Mouse (Mus musculus): ENCODE data around the gene Trpm5. TPM values are rescaled to one million over a fixed set of nuclear protein-coding genes. Genes with fewer than 3 reads are reported as not detected.

Gene Trpm5
- total and polyA plus RNA-seq, 2 experiments from 2014 or later = 2.0 to 2.1 TPM

DNA sequence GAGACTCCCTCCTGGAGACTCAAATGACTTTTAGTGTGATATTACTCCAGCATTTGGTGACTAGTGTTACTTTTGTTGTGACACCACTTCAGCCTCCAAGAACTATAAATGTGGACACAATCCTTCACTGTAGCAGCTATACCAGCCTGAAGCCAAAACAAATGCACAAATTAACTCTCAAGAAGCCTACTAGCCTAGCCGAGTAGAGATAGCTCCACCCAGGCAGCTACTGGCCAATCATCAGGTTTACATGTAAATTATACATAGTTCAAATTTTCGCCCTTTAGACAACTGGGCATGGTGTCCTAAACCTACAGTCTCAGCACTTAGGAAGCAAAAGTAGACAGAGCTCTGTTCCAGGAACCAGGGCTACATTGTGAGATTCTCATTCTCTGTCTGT, 43.1 kb downstream of the Trpm5 start:
- H3K36me3 ChIP-seq (ENCODE audit: insufficient read depth, low read length) = no peaks in the 10 kb centered on the region
- no peak overlapping the region for H3K27ac ChIP-seq
- no peak for TF ChIP-seq CTCF (IDR thresholded peaks at IDR 0.05; ENCODE audit: low read depth)
- H3K9me3 ChIP-seq (ENCODE audit: low read length) = no peaks in the 10 kb centered on the region
- no peak overlapping the region for H3K4me2 ChIP-seq (ENCODE audit: low read depth, low read length)
- H3K4me1 ChIP-seq (ENCODE audit: insufficient read depth, low read length) = peaks cover 30% of the 10 kb centered on the region
- H3K4me3 ChIP-seq (ENCODE audit: low read length) = no peak overlapping the region
- H3K27me3 ChIP-seq (ENCODE audit: insufficient read depth, low read length) = no peaks in the 10 kb centered on the region
- 70% methylated on average over 2 of the region's 2 CpGs for WGBS
- H3K9ac ChIP-seq (replicated peaks; ENCODE audit: low read length) = no peak overlapping the region
- DNase-seq (ENCODE audit: low spot score) (no peak), ATAC-seq (no peak)

DNA sequence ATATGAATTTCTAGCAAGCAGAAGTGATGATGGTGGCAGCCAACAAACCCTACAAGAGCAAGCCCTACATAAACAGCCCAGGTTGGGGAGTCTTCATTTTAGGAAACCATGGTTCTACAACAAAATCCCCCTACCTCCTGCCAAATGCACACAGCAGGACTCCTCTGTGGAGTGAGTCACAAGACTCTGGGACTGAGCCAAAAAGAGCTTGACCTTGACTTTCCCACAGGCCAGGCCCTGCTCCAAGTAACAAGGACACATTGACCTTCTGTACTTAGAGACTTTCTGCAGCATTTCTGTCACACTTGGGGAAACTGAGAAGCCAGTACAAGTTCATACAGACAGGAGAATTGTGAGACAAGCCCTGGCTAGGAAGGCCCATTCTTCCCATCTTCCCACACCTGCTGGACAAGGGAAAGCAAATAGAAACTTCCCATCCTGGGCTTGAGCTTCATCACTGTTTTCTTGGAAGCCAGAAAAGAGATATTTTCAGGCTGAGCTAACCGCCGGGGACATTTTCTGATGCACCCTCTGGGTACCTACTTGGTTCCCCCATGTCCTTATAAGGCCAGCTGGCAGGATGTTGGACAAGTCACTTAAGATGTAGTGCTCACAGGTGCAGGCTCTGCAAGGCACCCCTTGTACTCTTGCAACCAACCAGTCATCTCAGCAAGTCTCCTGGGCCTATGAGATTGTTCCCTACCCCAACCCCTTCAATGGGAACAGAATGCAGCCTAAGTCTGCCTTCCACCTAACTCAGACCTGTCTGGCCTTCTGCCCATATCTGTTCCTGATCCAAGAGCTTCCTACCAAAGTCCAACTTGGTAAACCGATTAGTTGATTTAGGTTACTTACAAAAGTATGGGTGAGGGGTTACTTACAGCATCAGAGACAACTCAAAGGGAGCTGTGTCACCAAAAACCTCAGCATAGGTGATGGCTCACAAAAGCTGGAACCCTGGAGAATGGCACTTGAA, 44.3 kb downstream of the Trpm5 start:
- Histone ChIP-seq H3K4me2 (ENCODE audit: low read depth, low read length) (no peak overlapping the region), H3K4me3 (ENCODE audit: low read length) (no peak overlapping the region), H3K9me3 (ENCODE audit: low read length) (no peaks in the 10 kb centered on the region), H3K27ac (peak overlapping the region; percentile 15; the same call in 1 of the 2 replicates), H3K27me3 (ENCODE audit: insufficient read depth, low read length) (no peaks in the 10 kb centered on the region), H3K9ac (replicated peaks; ENCODE audit: low read length) (no peak overlapping the region), H3K4me1 (ENCODE audit: insufficient read depth, low read length) (peaks cover 24% of the 10 kb centered on the region), H3K36me3 (ENCODE audit: insufficient read depth, low read length) (no peaks in the 10 kb centered on the region)
- ATAC-seq = no peak
- no peak for TF ChIP-seq CTCF (IDR thresholded peaks at IDR 0.05; ENCODE audit: low read depth)
- peak; percentile 41 for DNase-seq (ENCODE audit: low spot score)
- WGBS = 82% methylated on average over 3 of the region's 3 CpGs

DNA sequence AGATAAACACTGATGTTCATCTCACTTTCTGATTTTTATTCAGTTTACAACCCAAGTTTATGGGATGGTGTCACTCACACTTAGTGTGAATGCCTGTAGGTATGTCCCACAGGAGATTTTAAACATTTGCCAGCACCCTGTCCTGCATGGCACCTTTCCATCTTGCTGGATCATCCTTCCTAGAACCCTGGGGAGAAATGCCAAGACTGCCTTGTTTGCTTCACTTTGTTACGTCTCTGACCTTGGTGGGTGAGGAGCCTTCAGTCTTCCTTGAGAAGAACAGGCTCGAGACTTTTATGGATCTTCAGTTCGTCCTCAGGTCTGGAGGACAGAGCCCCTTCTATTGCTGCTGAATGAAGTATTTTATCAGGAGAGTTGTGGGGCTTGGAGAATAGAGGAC, 45.1 kb downstream of the Trpm5 start:
- no peaks in the 10 kb centered on the region for H3K9me3 ChIP-seq (ENCODE audit: low read length)
- H3K4me1 ChIP-seq (ENCODE audit: insufficient read depth, low read length) = peaks cover 16% of the 10 kb centered on the region
- WGBS = 61% methylated on average over 3 of the region's 3 CpGs
- DNase-seq (ENCODE audit: low spot score) (no peak), ATAC-seq (no peak)
- no peak overlapping the region for H3K9ac ChIP-seq (replicated peaks; ENCODE audit: low read length)
- H3K36me3 ChIP-seq (ENCODE audit: insufficient read depth, low read length) = no peaks in the 10 kb centered on the region
- H3K27ac ChIP-seq = no peak overlapping the region
- TF ChIP-seq CTCF (IDR thresholded peaks at IDR 0.05; ENCODE audit: low read depth) = no peak
- H3K4me2 ChIP-seq (ENCODE audit: low read depth, low read length) = no peak overlapping the region
- H3K4me3 ChIP-seq (ENCODE audit: low read length) = no peak overlapping the region
- H3K27me3 ChIP-seq (ENCODE audit: insufficient read depth, low read length) = no peaks in the 10 kb centered on the region

DNA sequence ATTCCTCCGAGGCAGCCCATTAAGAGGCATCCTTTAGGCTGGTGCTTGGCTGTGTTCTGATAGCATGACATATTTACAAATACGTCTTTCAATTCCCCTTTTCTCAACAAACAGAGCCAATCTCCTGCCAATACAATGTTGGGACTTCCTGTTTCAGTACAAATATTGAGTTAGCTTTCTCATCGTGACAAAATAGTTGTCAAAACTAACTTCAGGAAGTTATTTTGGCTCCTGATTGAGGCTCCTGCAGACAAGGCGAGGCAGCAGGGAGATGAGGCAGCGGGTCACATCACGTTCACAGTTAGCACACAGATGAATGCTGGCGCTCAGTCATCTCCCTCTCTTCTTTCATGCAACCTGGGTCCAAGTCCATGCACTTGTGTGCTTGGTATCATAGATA, 48.1 kb downstream of the Trpm5 start:
- no peak for TF ChIP-seq CTCF (IDR thresholded peaks at IDR 0.05; ENCODE audit: low read depth)
- peaks cover 11% of the 10 kb centered on the region; the same call in 1 of the 2 replicates for H3K36me3 ChIP-seq (ENCODE audit: insufficient read depth, low read length)
- ATAC-seq (no peak), DNase-seq (ENCODE audit: low spot score) (no peak)
- H3K27ac ChIP-seq = no peak overlapping the region
- no peaks in the 10 kb centered on the region for H3K27me3 ChIP-seq (ENCODE audit: insufficient read depth, low read length)
- H3K9me3 ChIP-seq (ENCODE audit: low read length) = no peaks in the 10 kb centered on the region
- WGBS = 78% methylated on average over 7 of the region's 7 CpGs
- no peaks in the 10 kb centered on the region for H3K4me1 ChIP-seq (ENCODE audit: insufficient read depth, low read length)
- no peak overlapping the region for H3K4me2 ChIP-seq (ENCODE audit: low read depth, low read length)
- H3K9ac ChIP-seq (replicated peaks; ENCODE audit: low read length) = no peak overlapping the region
- H3K4me3 ChIP-seq (ENCODE audit: low read length) = no peak overlapping the region

DNA sequence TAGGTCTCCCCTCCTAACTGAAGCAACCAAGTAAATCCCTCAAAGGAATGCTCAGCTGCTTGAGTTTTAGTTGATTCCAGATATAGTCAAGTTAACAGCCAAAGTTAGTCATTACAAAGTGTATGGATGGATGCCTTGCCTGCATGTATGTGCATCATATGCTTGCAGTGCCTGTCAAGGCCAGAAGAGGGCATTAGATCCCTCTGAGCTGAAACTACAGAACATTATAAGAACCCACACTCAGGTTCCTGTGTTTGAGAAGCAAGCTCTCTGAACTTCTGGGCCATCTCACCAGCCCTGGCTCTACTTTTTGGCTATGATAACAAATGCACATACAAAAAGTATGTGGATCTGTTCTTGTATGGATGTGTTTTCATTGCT, 49.6 kb downstream of the Trpm5 start:
- Histone ChIP-seq H3K27ac (no peak overlapping the region), H3K9ac (replicated peaks; ENCODE audit: low read length) (no peak overlapping the region), H3K27me3 (ENCODE audit: insufficient read depth, low read length) (no peaks in the 10 kb centered on the region), H3K4me1 (ENCODE audit: insufficient read depth, low read length) (no peaks in the 10 kb centered on the region), H3K4me2 (ENCODE audit: low read depth, low read length) (no peak overlapping the region), H3K9me3 (ENCODE audit: low read length) (no peaks in the 10 kb centered on the region), H3K4me3 (ENCODE audit: low read length) (no peak overlapping the region), H3K36me3 (ENCODE audit: insufficient read depth, low read length) (peaks cover 16% of the 10 kb centered on the region)
- ATAC-seq (no peak), DNase-seq (ENCODE audit: low spot score) (no peak)
- peak; percentile 40 for TF ChIP-seq CTCF (IDR thresholded peaks at IDR 0.05; ENCODE audit: low read depth)

DNA sequence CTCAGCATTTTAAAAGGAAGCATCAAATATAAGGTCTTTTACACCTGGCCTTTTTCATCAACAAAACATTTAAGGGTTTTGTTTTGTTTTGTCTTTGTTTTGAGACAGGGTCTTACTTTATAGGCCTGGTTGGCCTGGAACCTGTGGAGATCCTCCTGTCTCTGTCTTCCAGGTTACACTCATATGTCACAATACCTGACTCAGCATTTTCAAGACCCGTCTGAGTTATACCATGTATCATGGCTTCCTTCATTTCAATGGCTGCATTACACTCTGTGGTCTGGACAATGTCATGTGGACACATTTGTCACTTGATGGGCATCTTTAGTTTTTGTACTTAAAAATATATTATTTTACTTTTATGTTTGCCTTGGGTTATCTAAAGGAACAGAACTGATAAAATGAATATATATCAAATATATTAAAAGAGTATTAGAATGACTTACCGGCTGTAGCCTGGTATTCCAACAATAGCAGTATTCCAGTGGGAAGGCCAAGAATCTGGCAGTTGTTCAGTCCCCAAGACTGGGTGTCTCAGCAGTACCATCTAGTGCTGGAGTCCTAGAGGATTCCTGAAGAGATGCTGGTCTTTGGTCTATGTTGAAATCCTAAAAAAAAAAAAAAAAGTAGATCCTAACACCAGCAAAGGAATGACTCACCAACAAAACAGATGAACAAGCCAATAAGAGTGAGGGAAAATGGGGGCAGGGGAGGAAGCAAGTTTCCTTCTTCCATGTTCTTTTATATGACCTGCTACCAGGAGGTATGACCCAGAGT, 50.2 kb downstream of the Trpm5 start:
- no peaks in the 10 kb centered on the region for H3K4me1 ChIP-seq (ENCODE audit: insufficient read depth, low read length)
- ATAC-seq (no peak), DNase-seq (ENCODE audit: low spot score) (no peak)
- H3K36me3 ChIP-seq (ENCODE audit: insufficient read depth, low read length) = peaks cover 21% of the 10 kb centered on the region
- H3K4me3 ChIP-seq (ENCODE audit: low read length) = no peak overlapping the region
- H3K9me3 ChIP-seq (ENCODE audit: low read length) = no peaks in the 10 kb centered on the region
- TF ChIP-seq CTCF (IDR thresholded peaks at IDR 0.05; ENCODE audit: low read depth) = no peak
- H3K27me3 ChIP-seq (ENCODE audit: insufficient read depth, low read length) = no peaks in the 10 kb centered on the region
- WGBS = 94% methylated on average over 2 of the region's 2 CpGs
- H3K4me2 ChIP-seq (ENCODE audit: low read depth, low read length) = no peak overlapping the region
- H3K27ac ChIP-seq = no peak overlapping the region
- H3K9ac ChIP-seq (replicated peaks; ENCODE audit: low read length) = no peak overlapping the region
